Mouse (Mus musculus): ENCODE results near the gene Dlgap1. TPM values are rescaled to one million over a fixed set of nuclear protein-coding genes. Genes with fewer than 3 reads are reported as not detected.
A peak's percentile ranks its signal among the peaks of the same experiment; 100 is the strongest.

Gene Dlgap1
- polyA plus RNA-seq, 1 experiment from 2014 or later: 34.5 TPM

DNA sequence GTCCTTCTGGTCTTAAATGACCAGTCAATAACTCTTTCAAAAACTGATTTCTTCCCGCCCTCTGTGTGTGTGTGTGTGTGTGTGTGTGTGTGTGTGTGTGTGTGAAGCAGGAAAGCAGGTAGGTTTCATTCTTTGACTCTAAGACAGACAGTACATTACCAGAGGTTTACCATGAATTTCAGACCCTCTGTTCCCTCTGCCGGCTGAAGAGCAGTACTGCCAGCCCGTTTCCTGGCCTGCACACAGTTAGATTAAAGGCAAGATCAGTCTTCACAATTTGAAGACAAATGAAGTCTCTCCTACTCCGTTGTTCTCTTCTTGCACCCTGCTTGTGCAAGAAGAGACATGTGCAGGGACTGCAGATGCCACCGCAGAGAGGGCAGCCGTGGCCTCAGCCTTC lies 373.0 kb downstream of the Dlgap1 start:
- Histone ChIP-seq H3K4me2 (ENCODE audit: low read length) (no peak overlapping the region), H3K27ac (ENCODE audit: low read length) (no peak overlapping the region), H3K4me3 (ENCODE audit: low read depth, low read length) (no peak overlapping the region), H3K4me1 (ENCODE audit: control insufficient read depth, insufficient read depth, low read length) (no peaks in the 10 kb centered on the region), H3K9ac (ENCODE audit: low read depth, low read length) (no peak overlapping the region), H3K27me3 (ENCODE audit: control insufficient read depth, insufficient read depth, low read depth, low read length) (no peaks in the 10 kb centered on the region), H3K9me3 (replicated peaks; ENCODE audit: control insufficient read depth, low read length, poor library complexity, severe bottlenecking) (no peaks in the 10 kb centered on the region), H3K36me3 (ENCODE audit: control insufficient read depth, insufficient read depth, low read length) (no peaks in the 10 kb centered on the region)
- 0 out of 2 replicates have a peak, but pooled peaks have one; percentile 51 for ATAC-seq
- 77% methylated on average over 6 of the region's 6 CpGs for WGBS

DNA sequence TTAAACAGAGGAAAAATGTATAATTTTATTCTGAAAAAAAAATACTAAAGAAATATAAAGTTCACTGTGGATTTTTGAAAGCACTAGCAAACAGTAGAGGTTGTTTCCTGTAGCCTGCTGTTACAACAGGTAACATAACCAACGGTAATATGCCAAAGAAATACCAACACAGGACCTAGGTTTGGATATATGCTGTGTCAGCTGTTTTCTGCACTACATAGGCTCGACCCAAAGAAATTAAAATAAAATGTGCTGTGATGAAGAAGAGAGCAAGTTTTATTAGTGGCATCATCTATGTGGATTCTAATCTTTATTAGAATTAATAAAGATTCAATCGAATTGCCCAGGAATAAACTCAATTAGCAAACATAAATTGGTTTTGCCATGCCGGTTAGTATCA lies 378.5 kb downstream of the Dlgap1 start:
- ATAC-seq: no peak
- Histone ChIP-seq H3K27ac (ENCODE audit: low read length) (no peak overlapping the region), H3K9ac (ENCODE audit: low read depth, low read length) (no peak overlapping the region), H3K27me3 (ENCODE audit: control insufficient read depth, insufficient read depth, low read depth, low read length) (no peaks in the 10 kb centered on the region), H3K4me3 (ENCODE audit: low read depth, low read length) (no peak overlapping the region), H3K9me3 (replicated peaks; ENCODE audit: control insufficient read depth, low read length, poor library complexity, severe bottlenecking) (no peaks in the 10 kb centered on the region), H3K4me1 (ENCODE audit: control insufficient read depth, insufficient read depth, low read length) (no peaks in the 10 kb centered on the region), H3K4me2 (ENCODE audit: low read length) (no peak overlapping the region), H3K36me3 (ENCODE audit: control insufficient read depth, insufficient read depth, low read length) (no peaks in the 10 kb centered on the region)
- WGBS: 89% methylated on average over 4 of the region's 4 CpGs

GRCm38 (mm10) chr17:70363561-70363960 lies 394.7 kb downstream of the Dlgap1 start:
- Histone ChIP-seq H3K4me2 (ENCODE audit: low read length) (no peak overlapping the region), H3K4me1 (ENCODE audit: control insufficient read depth, insufficient read depth, low read length) (no peaks in the 10 kb centered on the region; the same call in 1 of the 2 replicates), H3K36me3 (ENCODE audit: control insufficient read depth, insufficient read depth, low read length) (no peaks in the 10 kb centered on the region), H3K27ac (ENCODE audit: low read length) (no peak overlapping the region), H3K9me3 (replicated peaks; ENCODE audit: control insufficient read depth, low read length, poor library complexity, severe bottlenecking) (no peaks in the 10 kb centered on the region), H3K27me3 (ENCODE audit: control insufficient read depth, insufficient read depth, low read depth, low read length) (no peaks in the 10 kb centered on the region), H3K4me3 (ENCODE audit: low read depth, low read length) (no peak overlapping the region), H3K9ac (ENCODE audit: low read depth, low read length) (no peak overlapping the region)
- 50% methylated on average over 3 of the region's 3 CpGs for WGBS
- 0 out of 2 replicates have a peak, but pooled peaks have one; percentile 39 for ATAC-seq

DNA sequence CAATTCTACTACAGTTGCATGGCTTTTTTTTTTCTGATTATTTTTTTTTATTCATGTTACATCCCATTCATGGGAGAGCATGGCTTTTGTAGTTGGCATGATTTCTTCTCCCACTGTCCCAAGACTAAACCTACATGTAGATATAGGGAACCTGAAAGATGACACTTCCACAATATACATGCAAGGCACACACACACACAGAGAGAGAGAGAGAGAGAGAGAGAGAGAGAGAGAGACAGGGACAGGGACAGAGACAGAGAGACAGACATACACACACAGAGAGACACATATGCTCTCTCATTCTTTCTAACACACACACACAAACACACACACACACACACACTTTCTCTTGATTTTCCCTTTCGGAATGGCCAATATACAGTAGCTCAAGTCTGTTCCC lies 395.1 kb downstream of the Dlgap1 start:
- no peak for ATAC-seq
- no peak overlapping the region for H3K4me3 ChIP-seq (ENCODE audit: low read depth, low read length)
- H3K4me1 ChIP-seq (ENCODE audit: control insufficient read depth, insufficient read depth, low read length): no peaks in the 10 kb centered on the region; the same call in 1 of the 2 replicates
- no peak overlapping the region for H3K4me2 ChIP-seq (ENCODE audit: low read length)
- H3K36me3 ChIP-seq (ENCODE audit: control insufficient read depth, insufficient read depth, low read length): no peaks in the 10 kb centered on the region
- no peaks in the 10 kb centered on the region for H3K9me3 ChIP-seq (replicated peaks; ENCODE audit: control insufficient read depth, low read length, poor library complexity, severe bottlenecking)
- no peak overlapping the region for H3K9ac ChIP-seq (ENCODE audit: low read depth, low read length)
- H3K27ac ChIP-seq (ENCODE audit: low read length): no peak overlapping the region
- 75% methylated on average over 1 of the region's 1 CpGs for WGBS
- H3K27me3 ChIP-seq (ENCODE audit: control insufficient read depth, insufficient read depth, low read depth, low read length): no peaks in the 10 kb centered on the region

- no peaks in the 10 kb centered on the region for H3K27me3 ChIP-seq (ENCODE audit: control insufficient read depth, insufficient read depth, low read depth, low read length)
- H3K9ac ChIP-seq (ENCODE audit: low read depth, low read length): no peak overlapping the region
- H3K9me3 ChIP-seq (replicated peaks; ENCODE audit: control insufficient read depth, low read length, poor library complexity, severe bottlenecking): no peaks in the 10 kb centered on the region
- H3K4me1 ChIP-seq (ENCODE audit: control insufficient read depth, insufficient read depth, low read length): no peaks in the 10 kb centered on the region
- no peak for ATAC-seq
- H3K27ac ChIP-seq (ENCODE audit: low read length): no peak overlapping the region
- WGBS: 64% methylated on average over 3 of the region's 3 CpGs
- H3K4me3 ChIP-seq (ENCODE audit: low read depth, low read length): no peak overlapping the region
- no peak overlapping the region for H3K4me2 ChIP-seq (ENCODE audit: low read length)
- H3K36me3 ChIP-seq (ENCODE audit: control insufficient read depth, insufficient read depth, low read length): no peaks in the 10 kb centered on the region
These were observed 400.3 kb downstream of the Dlgap1 start for GRCm38 (mm10) chr17:70369124-70369523.

DNA sequence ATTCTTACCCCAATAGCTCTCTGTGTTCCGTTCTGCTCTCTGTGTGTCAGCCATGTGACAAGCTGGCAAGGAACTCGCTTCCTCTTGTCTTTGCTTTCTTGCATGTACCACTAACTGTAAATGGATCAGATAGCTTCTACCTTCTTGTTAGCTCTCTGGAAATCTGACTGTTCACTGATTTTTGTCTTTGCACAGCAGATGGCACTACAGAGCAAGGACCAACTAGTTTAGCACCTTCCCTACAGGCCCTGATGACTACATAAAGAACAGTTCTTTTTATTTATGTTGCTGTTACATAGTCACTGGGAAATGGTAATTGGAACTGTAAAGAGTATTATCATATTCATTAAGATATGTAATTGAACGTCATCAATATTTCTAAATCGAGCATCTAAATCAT lies 408.1 kb downstream of the Dlgap1 start:
- Histone ChIP-seq H3K4me1 (ENCODE audit: control insufficient read depth, insufficient read depth, low read length) (no peaks in the 10 kb centered on the region; the same call in 1 of the 2 replicates), H3K4me3 (ENCODE audit: low read depth, low read length) (no peak overlapping the region), H3K36me3 (ENCODE audit: control insufficient read depth, insufficient read depth, low read length) (no peaks in the 10 kb centered on the region), H3K27ac (ENCODE audit: low read length) (no peak overlapping the region), H3K4me2 (ENCODE audit: low read length) (no peak overlapping the region), H3K27me3 (ENCODE audit: control insufficient read depth, insufficient read depth, low read depth, low read length) (no peaks in the 10 kb centered on the region), H3K9me3 (replicated peaks; ENCODE audit: control insufficient read depth, low read length, poor library complexity, severe bottlenecking) (no peaks in the 10 kb centered on the region), H3K9ac (ENCODE audit: low read depth, low read length) (no peak overlapping the region)
- ATAC-seq: no peak
- WGBS: 77% methylated on average over 4 of the region's 4 CpGs

DNA sequence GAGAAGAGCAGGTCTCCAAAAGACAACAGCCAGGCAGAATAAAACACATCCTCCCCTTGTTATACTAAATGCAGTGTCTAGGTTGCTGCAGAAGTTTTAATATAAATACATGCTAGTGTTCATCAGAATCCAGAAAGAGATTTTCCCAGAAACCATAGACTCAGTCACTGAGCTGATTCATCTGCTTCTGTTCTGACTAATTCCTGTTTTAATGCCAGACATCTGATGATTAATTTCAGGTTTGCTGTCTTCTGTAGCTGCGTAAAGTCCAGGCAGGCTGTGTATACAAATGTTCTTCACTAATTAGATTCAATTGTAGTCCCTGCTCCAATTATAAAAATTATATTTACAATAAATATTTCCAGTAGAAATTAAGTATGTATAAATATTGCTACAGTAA lies 419.6 kb downstream of the Dlgap1 start:
- H3K4me3 ChIP-seq (ENCODE audit: low read depth, low read length): no peak overlapping the region
- H3K36me3 ChIP-seq (ENCODE audit: control insufficient read depth, insufficient read depth, low read length): no peaks in the 10 kb centered on the region
- 0 out of 2 replicates have a peak, but pooled peaks cover 5% of the 10 kb centered on the region for H3K9me3 ChIP-seq (replicated peaks; ENCODE audit: control insufficient read depth, low read length, poor library complexity, severe bottlenecking)
- WGBS: 85% methylated on average over 1 of the region's 1 CpGs
- no peak overlapping the region for H3K4me2 ChIP-seq (ENCODE audit: low read length)
- no peak overlapping the region for H3K9ac ChIP-seq (ENCODE audit: low read depth, low read length)
- no peaks in the 10 kb centered on the region for H3K4me1 ChIP-seq (ENCODE audit: control insufficient read depth, insufficient read depth, low read length)
- ATAC-seq: no peak
- H3K27me3 ChIP-seq (ENCODE audit: control insufficient read depth, insufficient read depth, low read depth, low read length): no peaks in the 10 kb centered on the region
- H3K27ac ChIP-seq (ENCODE audit: low read length): no peak overlapping the region

- Histone ChIP-seq H3K9me3 (replicated peaks; ENCODE audit: control insufficient read depth, low read length, poor library complexity, severe bottlenecking) (no peaks in the 10 kb centered on the region), H3K4me2 (ENCODE audit: low read length) (no peak overlapping the region), H3K4me1 (ENCODE audit: control insufficient read depth, insufficient read depth, low read length) (peaks cover 6% of the 10 kb centered on the region; the same call in 1 of the 2 replicates), H3K27me3 (ENCODE audit: control insufficient read depth, insufficient read depth, low read depth, low read length) (no peaks in the 10 kb centered on the region), H3K4me3 (ENCODE audit: low read depth, low read length) (no peak overlapping the region), H3K36me3 (ENCODE audit: control insufficient read depth, insufficient read depth, low read length) (no peaks in the 10 kb centered on the region), H3K9ac (ENCODE audit: low read depth, low read length) (no peak overlapping the region), H3K27ac (ENCODE audit: low read length) (no peak overlapping the region)
- WGBS: 34% methylated on average over 3 of the region's 3 CpGs
- ATAC-seq: no peak
These were observed 428.3 kb downstream of the Dlgap1 start for GRCm38 (mm10) chr17:70397220-70397619.

DNA sequence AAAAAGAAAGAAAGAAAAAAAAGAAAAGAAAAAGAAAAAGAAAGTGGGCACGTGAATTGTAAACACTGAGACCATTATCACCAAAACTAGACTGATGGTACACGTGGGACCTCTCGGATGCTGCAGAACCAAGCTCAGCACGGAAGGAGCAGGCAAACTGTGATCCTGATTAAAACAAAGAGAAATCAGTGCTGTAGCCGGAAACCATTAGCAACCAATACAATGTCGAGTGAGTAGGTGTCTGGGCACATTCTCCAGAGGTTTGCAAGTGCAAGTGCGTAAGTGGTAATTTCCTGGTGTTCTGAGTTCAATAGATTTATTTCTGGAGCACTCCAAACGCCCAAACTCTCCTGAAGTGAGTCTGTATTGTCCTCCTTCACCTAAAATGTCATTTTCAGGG lies 428.8 kb downstream of the Dlgap1 start:
- no peak for ATAC-seq
- H3K9me3 ChIP-seq (replicated peaks; ENCODE audit: control insufficient read depth, low read length, poor library complexity, severe bottlenecking): no peaks in the 10 kb centered on the region
- WGBS: 59% methylated on average over 8 of the region's 8 CpGs

More for the DNA sequence above, 428.8 kb downstream of the Dlgap1 start:
- Histone ChIP-seq H3K4me1 (ENCODE audit: control insufficient read depth, insufficient read depth, low read length) (peaks cover 6% of the 10 kb centered on the region; the same call in 1 of the 2 replicates), H3K36me3 (ENCODE audit: control insufficient read depth, insufficient read depth, low read length) (no peaks in the 10 kb centered on the region), H3K9ac (ENCODE audit: low read depth, low read length) (no peak overlapping the region), H3K4me3 (ENCODE audit: low read depth, low read length) (no peak overlapping the region), H3K27ac (ENCODE audit: low read length) (no peak overlapping the region), H3K4me2 (ENCODE audit: low read length) (no peak overlapping the region), H3K27me3 (ENCODE audit: control insufficient read depth, insufficient read depth, low read depth, low read length) (no peaks in the 10 kb centered on the region)
